Mouse (Mus musculus) liver, embryonic 14.5 days (tissue): ENCODE results near the gene Pate2.

ENCODE experiments used
- CTCF ChIP-seq: IDR thresholded peaks from 2 replicates; pipeline ENCODE4 v1.5.1; 2016; ENCODE audit warnings: antibody characterized with exemption, low read depth, control low read depth
- EP300 ChIP-seq: IDR thresholded peaks from 2 replicates; pipeline ENCODE4 v1.6.1; 2016; ENCODE audit warnings: antibody characterized with exemption, low read depth

DNA sequence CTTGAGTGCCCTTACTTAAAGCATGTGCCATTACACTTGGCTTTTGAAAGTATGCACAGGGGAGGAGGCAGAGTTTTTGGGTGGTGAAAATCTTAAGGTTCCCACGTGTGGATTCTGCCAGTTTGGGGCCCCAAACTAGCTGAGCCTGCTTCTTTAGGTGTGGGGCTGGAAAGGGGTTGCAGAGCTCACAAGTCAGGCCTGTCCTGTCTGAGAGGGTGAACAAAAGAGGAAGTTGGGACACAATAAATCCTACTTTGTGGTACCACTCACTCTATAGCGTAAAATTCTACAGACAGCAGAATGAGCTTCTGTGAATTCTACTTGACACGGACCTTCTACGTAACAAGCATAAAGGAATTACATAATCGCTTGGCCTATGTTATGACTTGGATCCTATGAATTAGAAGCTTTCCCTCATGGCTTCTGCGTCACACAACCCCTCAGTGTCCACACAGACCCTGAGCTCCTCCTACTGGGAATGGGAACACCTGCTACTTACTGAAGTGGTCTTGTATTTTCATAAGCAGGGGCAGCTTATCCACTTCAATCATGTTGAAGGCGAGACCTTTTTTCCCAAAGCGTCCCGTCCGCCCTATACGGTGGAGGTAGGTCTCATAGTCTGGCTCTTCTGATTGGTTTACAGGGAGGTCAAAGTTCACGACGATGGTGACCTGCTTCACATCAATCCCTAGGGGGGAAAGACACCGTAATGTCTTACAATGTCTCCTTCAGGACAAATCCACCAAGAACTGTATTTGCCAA, 26.8 kb upstream of the Pate2 start:
- TF ChIP-seq CTCF (no peak), EP300 (no peak)
